Mouse (Mus musculus): Measurements from ENCODE around the gene Cep295. TPM values are rescaled to one million over a fixed set of nuclear protein-coding genes. Genes with fewer than 3 reads are reported as not detected.
"Not testable (repeated sequence)": the region's sequence is repeated elsewhere in the genome, so short reads cannot be mapped to it uniquely, and the experiment has no call there.

Cep295 gene
- polyA plus RNA-seq, 1 experiment from 2014 or later = 13.5 TPM

DNA sequence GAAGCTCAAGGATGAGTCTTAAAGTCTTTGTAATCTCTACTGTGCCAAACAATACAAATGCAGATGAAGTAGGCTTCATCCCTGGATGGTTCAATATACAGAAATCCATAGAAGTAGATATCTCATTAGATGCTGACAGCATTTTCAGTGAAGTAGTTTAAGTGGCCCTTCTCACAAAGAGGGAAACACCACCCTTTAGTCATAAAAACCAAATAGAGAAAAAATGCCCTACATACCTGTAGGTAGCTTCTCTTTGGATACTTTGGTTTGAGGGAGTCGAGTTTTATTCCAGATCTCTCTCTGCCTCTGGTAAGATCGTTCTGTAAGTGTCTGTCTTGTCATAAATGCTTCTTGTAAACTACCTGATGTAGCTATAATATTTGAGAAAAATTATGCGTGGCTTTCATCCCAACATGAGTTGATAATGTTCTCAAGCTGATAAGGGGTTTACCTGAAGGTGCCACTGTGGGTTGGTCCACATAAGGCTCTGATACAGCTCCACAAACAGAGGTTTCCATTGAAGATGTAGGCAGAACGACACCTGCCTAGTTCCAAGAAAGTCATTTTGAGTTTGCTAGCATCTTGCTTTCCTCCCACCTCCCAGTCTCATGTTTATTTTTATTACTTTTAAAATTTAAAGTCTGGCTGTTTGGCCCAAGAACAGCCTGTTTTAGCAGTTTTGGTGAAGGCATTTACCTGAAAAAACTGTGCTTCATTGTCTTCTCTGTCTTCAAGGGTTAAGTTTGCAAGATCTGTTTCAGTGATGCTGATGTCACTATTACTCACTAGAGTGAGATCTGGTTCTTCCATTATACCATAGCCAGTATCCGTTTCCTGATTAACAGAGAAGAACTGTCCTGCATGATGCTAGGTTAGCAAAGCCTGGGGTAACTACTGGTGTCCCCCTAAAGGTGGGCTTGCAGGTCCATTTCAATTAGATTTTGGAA lies 40.1 kb downstream of the Cep295 start:
- no peaks in the 10 kb centered on the region for H3K9me3 ChIP-seq
- no peaks in the 10 kb centered on the region for H3K27me3 ChIP-seq
- no peak overlapping the region for H3K9ac ChIP-seq
- H3K4me1 ChIP-seq = no peaks in the 10 kb centered on the region
- 56% methylated on average over 5 of the region's 5 CpGs for WGBS
- H3K27ac ChIP-seq = no peak overlapping the region
- no peak for ATAC-seq (ENCODE audit: insufficient number of reproducible peaks, low FRiP score, low TSS enrichment, low read depth)
- H3K4me2 ChIP-seq = no peak overlapping the region
- peaks cover 59% of the 10 kb centered on the region for H3K36me3 ChIP-seq
- no peak overlapping the region for H3K4me3 ChIP-seq

GRCm38 (mm10) chr9:15316296-15316695 lies 41.3 kb downstream of the Cep295 start:
- H3K4me2 ChIP-seq; H3K27ac ChIP-seq; H3K9ac ChIP-seq; H3K4me1 ChIP-seq; H3K27me3 ChIP-seq; H3K4me3 ChIP-seq; H3K9me3 ChIP-seq; ATAC-seq (ENCODE audit: insufficient number of reproducible peaks, low FRiP score, low TSS enrichment, low read depth): not testable (repeated sequence)
- peaks cover 58% of the 10 kb centered on the region for H3K36me3 ChIP-seq
- WGBS = 100% methylated on average over 2 of the region's 2 CpGs

GRCm38 (mm10) chr9:15314619-15315018 lies 43.0 kb downstream of the Cep295 start:
- H3K27ac ChIP-seq = no peak overlapping the region
- 90% methylated on average over 1 of the region's 1 CpGs for WGBS

DNA sequence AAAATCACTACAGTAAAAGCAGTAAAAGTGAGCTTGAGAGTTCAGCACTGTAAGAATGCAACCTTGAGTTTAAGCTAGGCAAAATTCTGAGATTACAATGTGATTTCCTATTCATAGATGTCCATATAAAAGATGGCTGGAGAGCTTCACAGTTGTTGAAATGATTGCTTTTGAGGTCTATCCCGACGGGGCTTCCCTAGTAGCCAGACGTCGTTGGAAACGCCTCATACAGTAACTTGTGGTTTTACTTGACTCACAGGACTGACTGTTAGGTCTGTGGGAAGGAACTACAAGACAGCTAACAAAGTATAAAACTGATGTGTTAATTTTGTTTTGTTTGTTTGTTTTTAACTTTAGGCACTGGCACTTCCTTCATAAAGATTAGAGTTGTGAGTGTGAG lies 44.0 kb downstream of the Cep295 start:
- Histone ChIP-seq H3K36me3 (peaks cover 76% of the 10 kb centered on the region), H3K4me2 (no peak overlapping the region), H3K27ac (no peak overlapping the region), H3K9ac (no peak overlapping the region), H3K4me1 (peaks cover 5% of the 10 kb centered on the region), H3K9me3 (no peaks in the 10 kb centered on the region), H3K4me3 (no peak overlapping the region), H3K27me3 (no peaks in the 10 kb centered on the region)
- WGBS = 82% methylated on average over 5 of the region's 5 CpGs
- no peak for ATAC-seq (ENCODE audit: insufficient number of reproducible peaks, low FRiP score, low TSS enrichment, low read depth)

More at GRCm38 (mm10) chr9:15314619-15315018, 43.0 kb downstream of the Cep295 start:
- ATAC-seq (ENCODE audit: insufficient number of reproducible peaks, low FRiP score, low TSS enrichment, low read depth) = no peak
- Histone ChIP-seq H3K27me3 (no peaks in the 10 kb centered on the region), H3K9me3 (no peaks in the 10 kb centered on the region), H3K4me1 (no peaks in the 10 kb centered on the region), H3K9ac (no peak overlapping the region), H3K36me3 (peaks cover 68% of the 10 kb centered on the region), H3K4me2 (no peak overlapping the region), H3K4me3 (no peak overlapping the region)

- no peak for ATAC-seq (ENCODE audit: insufficient number of reproducible peaks, low FRiP score, low TSS enrichment, low read depth)
- Histone ChIP-seq H3K4me3 (no peak overlapping the region), H3K27ac (no peak overlapping the region), H3K4me2 (no peak overlapping the region), H3K9ac (no peak overlapping the region), H3K27me3 (no peaks in the 10 kb centered on the region), H3K4me1 (peaks cover 7% of the 10 kb centered on the region), H3K9me3 (no peaks in the 10 kb centered on the region), H3K36me3 (peaks cover 71% of the 10 kb centered on the region)
- WGBS = 94% methylated on average over 2 of the region's 2 CpGs
These were observed 45.4 kb downstream of the Cep295 start for GRCm38 (mm10) chr9:15312054-15312735.

DNA sequence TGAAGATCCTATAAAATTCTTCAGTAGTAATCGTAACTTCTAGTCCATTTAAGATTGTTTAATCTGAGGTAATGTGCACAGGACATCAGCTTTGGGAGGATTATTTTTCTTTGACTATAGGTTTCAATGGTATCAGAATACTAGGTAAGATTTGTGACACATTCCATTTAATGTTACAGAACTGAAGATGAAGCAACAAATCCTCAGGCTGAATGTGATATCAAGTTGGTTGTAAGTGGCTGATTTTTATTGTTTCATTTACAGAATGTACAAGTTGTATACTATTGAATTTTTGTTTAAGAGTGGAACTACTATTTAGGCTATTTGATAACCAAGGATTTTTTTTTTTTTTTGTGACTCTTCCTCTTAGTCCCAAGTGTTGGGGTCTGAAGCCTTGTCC lies 47.4 kb downstream of the Cep295 start:
- Histone ChIP-seq H3K9me3 (no peaks in the 10 kb centered on the region), H3K27ac (no peak overlapping the region), H3K27me3 (no peaks in the 10 kb centered on the region), H3K36me3 (peaks cover 57% of the 10 kb centered on the region), H3K4me2 (no peak overlapping the region), H3K9ac (no peak overlapping the region), H3K4me3 (no peak overlapping the region), H3K4me1 (peaks cover 12% of the 10 kb centered on the region)
- WGBS = 74% methylated on average over 1 of the region's 1 CpGs
- ATAC-seq (ENCODE audit: insufficient number of reproducible peaks, low FRiP score, low TSS enrichment, low read depth) = no peak

GRCm38 (mm10) chr9:15309425-15309824 lies 48.2 kb downstream of the Cep295 start:
- WGBS = 63% methylated on average over 4 of the region's 4 CpGs
- Histone ChIP-seq H3K4me3 (no peak overlapping the region), H3K9ac (no peak overlapping the region), H3K4me2 (no peak overlapping the region), H3K36me3 (peaks cover 50% of the 10 kb centered on the region), H3K9me3 (no peaks in the 10 kb centered on the region), H3K27ac (no peak overlapping the region), H3K4me1 (peaks cover 12% of the 10 kb centered on the region), H3K27me3 (no peaks in the 10 kb centered on the region)
- no peak for ATAC-seq (ENCODE audit: insufficient number of reproducible peaks, low FRiP score, low TSS enrichment, low read depth)

- no peaks in the 10 kb centered on the region for H3K9me3 ChIP-seq
- peaks cover 12% of the 10 kb centered on the region for H3K4me1 ChIP-seq
- H3K4me3 ChIP-seq = no peak overlapping the region
- no peak for ATAC-seq (ENCODE audit: insufficient number of reproducible peaks, low FRiP score, low TSS enrichment, low read depth)
- no peak overlapping the region for H3K9ac ChIP-seq
- H3K4me2 ChIP-seq = no peak overlapping the region
- no peak overlapping the region for H3K27ac ChIP-seq
- H3K27me3 ChIP-seq = no peaks in the 10 kb centered on the region
- WGBS = 64% methylated on average over 2 of the region's 2 CpGs
- H3K36me3 ChIP-seq = peaks cover 38% of the 10 kb centered on the region
These were observed 49.3 kb downstream of the Cep295 start for GRCm38 (mm10) chr9:15308254-15308653.

GRCm38 (mm10) chr9:15307257-15307656 lies 50.3 kb downstream of the Cep295 start:
- WGBS = 6% methylated on average over 6 of the region's 6 CpGs
- Histone ChIP-seq H3K27ac (0 out of 2 replicates have a peak overlapping the region, but pooled peaks have one; percentile 94), H3K9me3 (no peaks in the 10 kb centered on the region), H3K27me3 (no peaks in the 10 kb centered on the region), H3K4me1 (peaks cover 12% of the 10 kb centered on the region), H3K4me2 (peak overlapping the region; percentile 63), H3K36me3 (peaks cover 32% of the 10 kb centered on the region), H3K9ac (peak overlapping the region; percentile 99), H3K4me3 (peak overlapping the region; percentile 91)
- no peak for ATAC-seq (ENCODE audit: insufficient number of reproducible peaks, low FRiP score, low TSS enrichment, low read depth)

DNA sequence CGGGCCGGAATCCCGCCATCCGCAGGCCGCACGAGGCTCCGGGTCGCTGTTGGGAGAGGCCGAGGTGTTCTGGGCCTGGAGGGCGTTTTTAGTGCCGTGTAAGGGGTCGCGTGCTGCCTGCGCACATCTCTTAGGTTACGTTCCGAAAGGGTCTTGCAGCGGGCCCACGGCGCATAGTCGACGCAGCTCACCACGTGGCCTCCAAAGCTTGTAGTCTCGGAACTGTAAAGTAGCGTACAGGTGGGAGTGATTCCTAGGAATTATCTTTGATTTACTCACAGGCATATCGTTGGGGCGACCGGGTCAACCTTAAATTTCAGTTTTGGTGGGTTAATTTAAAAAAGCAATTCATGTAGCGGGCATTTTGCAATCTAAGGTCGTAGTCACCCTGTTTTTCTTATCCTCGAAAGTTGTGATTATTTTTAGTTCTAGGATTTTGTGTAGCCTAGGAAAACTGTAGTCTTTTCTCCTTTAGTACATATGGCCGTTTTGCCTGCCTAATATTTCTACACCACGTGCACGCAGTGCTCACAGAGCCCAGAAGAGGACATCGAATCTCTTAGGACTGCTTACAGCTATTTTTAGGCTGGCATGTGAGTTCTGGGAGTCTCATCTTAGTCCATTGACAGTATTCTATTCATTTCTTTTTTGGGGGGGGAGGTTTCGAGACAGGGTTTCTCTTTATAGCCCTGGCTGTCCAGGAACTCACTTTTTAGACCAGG lies 51.0 kb downstream of the Cep295 start, which contains the start of gene 4931406C07Rik:
TSS of gene 4931406C07Rik (minus strand) at position 51 of the 722 bp plus-strand sequence.
- peak within 1 kb of the TSS; percentile 63 for H3K4me2 ChIP-seq
- no peaks in the 10 kb centered on the region for H3K9me3 ChIP-seq
- under 1% methylated on average over 35 of the region's 35 CpGs for WGBS
- ATAC-seq (ENCODE audit: insufficient number of reproducible peaks, low FRiP score, low TSS enrichment, low read depth) = peak; percentile 68
- H3K36me3 ChIP-seq = peaks cover 25% of the 10 kb centered on the region
- peaks cover 12% of the 10 kb centered on the region for H3K4me1 ChIP-seq
- peak within 1 kb of the TSS; percentile 91 for H3K4me3 ChIP-seq
- no peaks in the 10 kb centered on the region for H3K27me3 ChIP-seq
- H3K27ac ChIP-seq = peak within 1 kb of the TSS; percentile 94
- peak within 1 kb of the TSS; percentile 99 for H3K9ac ChIP-seq

DNA sequence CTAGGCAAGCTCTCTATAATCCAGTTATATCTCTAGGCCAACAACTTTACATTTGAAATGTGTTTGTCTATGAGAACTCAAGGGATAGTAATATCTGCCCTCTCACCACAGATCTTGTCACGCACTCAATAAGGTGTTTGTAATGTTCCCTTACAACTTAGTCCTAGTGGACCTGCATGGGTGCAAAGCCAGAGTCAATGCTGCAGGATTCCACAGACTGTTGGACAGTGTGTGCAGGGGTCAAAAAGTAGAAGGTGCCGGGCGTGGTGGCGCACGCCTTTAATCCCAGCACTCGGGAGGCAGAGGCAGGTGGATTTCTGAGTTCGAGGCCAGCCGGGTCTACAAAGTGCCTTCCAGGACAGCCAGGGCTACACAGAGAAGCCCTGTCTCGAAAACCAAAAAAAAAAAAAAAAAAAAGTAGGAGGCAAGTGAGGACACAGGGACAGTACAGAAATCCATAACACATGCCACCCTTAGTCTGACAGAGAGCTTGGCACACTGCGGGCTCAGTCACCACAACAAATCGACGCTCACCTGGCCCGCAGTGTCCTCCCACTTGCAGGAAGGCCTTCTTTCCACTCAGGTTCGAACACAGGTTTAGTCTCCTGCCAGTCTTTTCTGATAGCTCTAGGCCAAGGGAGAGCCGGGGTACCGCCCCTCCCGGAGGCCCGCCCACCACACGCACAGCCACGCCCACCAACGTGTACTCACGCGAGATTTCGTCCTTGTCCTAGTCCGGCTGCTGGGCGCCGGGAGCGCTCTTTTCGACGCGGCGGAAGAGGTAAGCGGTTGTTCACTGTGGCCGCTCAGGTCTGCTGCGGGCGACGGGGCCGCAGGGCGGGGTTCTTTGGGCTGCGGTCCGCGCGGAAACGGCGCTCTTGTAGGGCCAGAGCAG lies 51.8 kb downstream of the Cep295 start, which contains the start of gene Taf1d:
TSS of gene Taf1d (plus strand) at position 712 of the 895 bp plus-strand sequence.
- Histone ChIP-seq H3K36me3 (peaks cover 21% of the 10 kb centered on the region), H3K4me2 (peak within 1 kb of the TSS; percentile 63), H3K27ac (peak within 1 kb of the TSS; percentile 94), H3K4me1 (peaks cover 16% of the 10 kb centered on the region), H3K27me3 (no peaks in the 10 kb centered on the region), H3K9ac (peak within 1 kb of the TSS; percentile 99), H3K9me3 (no peaks in the 10 kb centered on the region), H3K4me3 (peak within 1 kb of the TSS; percentile 91)
- peak; percentile 96 for ATAC-seq (ENCODE audit: insufficient number of reproducible peaks, low FRiP score, low TSS enrichment, low read depth)
- WGBS = 12% methylated on average over 45 of the region's 45 CpGs
